Mouse (Mus musculus): ENCODE data around the gene Axl. TPM values are rescaled to one million over a fixed set of nuclear protein-coding genes. Genes with fewer than 3 reads are reported as not detected.

Axl gene
- polyA plus RNA-seq, 1 experiment from 2014 or later = 32.5 TPM

DNA sequence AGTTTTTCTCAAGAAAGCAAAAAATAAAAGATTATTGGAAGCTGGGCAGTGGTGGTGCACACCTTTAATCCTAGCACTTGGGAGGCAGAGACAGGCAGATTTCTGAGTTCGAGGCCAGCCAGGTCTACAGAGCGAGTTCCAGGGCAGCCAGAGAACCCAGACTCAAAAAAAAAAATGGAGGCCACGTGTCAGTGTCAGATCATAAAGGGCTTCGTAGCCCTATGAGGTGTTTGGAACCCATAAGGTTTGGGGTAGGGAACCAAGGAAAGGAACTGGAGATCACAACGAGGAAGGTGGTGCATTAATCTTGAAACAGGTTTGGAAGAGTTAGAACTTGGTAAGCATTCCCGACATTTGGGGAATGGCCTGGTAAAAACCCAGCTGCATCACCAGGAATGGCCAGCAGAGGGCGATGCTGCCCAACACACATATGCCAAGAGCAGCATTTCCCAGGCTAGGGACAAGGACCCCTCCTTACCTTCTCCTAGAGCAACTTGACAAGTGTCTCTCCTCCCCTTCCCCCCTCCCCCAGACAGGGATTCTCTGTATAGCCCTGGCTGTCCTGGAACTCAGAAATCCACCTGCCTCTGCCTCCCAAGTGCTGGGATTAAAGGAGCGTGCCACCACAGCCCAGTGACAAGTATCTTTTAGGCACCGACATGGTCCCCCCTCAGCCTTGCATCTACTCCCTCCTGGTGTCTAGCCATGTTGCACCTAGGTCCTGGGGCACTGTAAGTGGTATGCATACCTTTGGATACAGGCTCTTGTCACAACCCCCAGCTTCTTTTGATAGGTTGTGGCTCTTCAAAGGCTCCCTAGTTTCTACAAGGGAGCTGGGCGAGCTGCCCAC lies 68.5 kb downstream of the Axl start:
- WGBS = 61% methylated on average over 10 of the region's 10 CpGs
- no peak overlapping the region for H3K4me3 ChIP-seq (ENCODE audit: low read depth, low read length)

DNA sequence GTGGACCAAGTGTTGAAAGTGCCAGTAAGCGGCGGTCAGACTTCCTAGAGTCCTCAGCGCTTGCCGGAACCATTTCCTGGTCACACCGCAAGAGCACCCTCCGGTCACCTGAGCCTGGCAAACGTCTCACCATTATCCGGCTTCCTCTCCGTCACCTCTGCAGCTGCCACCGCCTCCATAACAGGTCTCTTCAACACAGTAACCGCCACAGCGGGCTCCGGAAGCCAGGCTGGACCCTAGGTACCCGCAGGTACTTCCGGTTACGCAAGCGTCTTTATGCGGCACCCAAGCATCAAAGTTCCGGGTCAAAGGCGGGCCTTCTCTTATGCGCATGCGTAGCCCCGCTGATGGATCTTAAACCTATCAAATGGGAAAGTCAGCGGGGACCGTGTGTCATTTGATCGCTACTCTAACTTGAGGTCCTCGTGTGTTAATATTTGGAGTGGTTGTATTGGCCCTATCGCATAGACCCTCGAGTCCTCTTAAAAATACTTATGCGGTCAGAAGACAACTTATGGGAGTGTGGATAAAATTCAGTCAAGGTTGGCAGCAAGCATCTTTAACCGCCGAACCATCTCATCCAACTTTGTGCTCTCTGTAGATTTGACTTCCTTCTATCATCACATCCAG lies 69.6 kb downstream of the Axl start, which contains the start of gene Ccdc97:
TSS of gene Ccdc97 (minus strand) at position 301 of the 630 bp plus-strand sequence.
- peak; percentile 91 for DNase-seq (ENCODE audit: low spot score)
- H3K9ac ChIP-seq (ENCODE audit: low read length) = peak within 1 kb of the TSS; percentile 74
- WGBS = 5% methylated on average over 32 of the region's 32 CpGs
- ATAC-seq (ENCODE audit: insufficient number of reproducible peaks, low FRiP score, low TSS enrichment, low read depth) = peak; percentile 79
- H3K27me3 ChIP-seq (ENCODE audit: control insufficient read depth, insufficient read depth, low read length) = no peaks in the 10 kb centered on the region
- H3K9me3 ChIP-seq (ENCODE audit: control insufficient read depth, low read length) = no peaks in the 10 kb centered on the region
- 0 out of 2 replicates have a peak, but pooled peaks cover 3% of the 10 kb centered on the region for H3K4me1 ChIP-seq (ENCODE audit: control insufficient read depth, insufficient read depth, low read length)
- H3K36me3 ChIP-seq (ENCODE audit: control insufficient read depth, insufficient read depth, low read length) = peaks cover 35% of the 10 kb centered on the region
- peak within 1 kb of the TSS; percentile 72 for H3K4me3 ChIP-seq (ENCODE audit: low read depth, low read length)
- H3K27ac ChIP-seq (replicated peaks; ENCODE audit: low read depth, low read length) = 0 out of 2 replicates have a peak within 1 kb of the TSS, but pooled peaks have one; percentile 47
- H3K4me2 ChIP-seq (ENCODE audit: low read depth, severe bottlenecking) = peak within 1 kb of the TSS; percentile 74

More for the DNA sequence above, 68.5 kb downstream of the Axl start:
- DNase-seq (ENCODE audit: low spot score) (peak; percentile 91), ATAC-seq (ENCODE audit: insufficient number of reproducible peaks, low FRiP score, low TSS enrichment, low read depth) (0 out of 2 replicates have a peak, but pooled peaks have one; percentile 31)
- no peaks in the 10 kb centered on the region for H3K27me3 ChIP-seq (ENCODE audit: control insufficient read depth, insufficient read depth, low read length)
- H3K36me3 ChIP-seq (ENCODE audit: control insufficient read depth, insufficient read depth, low read length) = peaks cover 37% of the 10 kb centered on the region
- 0 out of 2 replicates have a peak, but pooled peaks cover 3% of the 10 kb centered on the region for H3K4me1 ChIP-seq (ENCODE audit: control insufficient read depth, insufficient read depth, low read length)
- H3K9me3 ChIP-seq (ENCODE audit: control insufficient read depth, low read length) = no peaks in the 10 kb centered on the region
- no peak overlapping the region for H3K9ac ChIP-seq (ENCODE audit: low read length)
- no peak overlapping the region for H3K27ac ChIP-seq (replicated peaks; ENCODE audit: low read depth, low read length)
- H3K4me2 ChIP-seq (ENCODE audit: low read depth, severe bottlenecking) = no peak overlapping the region

- DNase-seq (ENCODE audit: low spot score) (no peak), ATAC-seq (ENCODE audit: insufficient number of reproducible peaks, low FRiP score, low TSS enrichment, low read depth) (no peak)
- Histone ChIP-seq H3K9me3 (ENCODE audit: control insufficient read depth, low read length) (no peaks in the 10 kb centered on the region), H3K27me3 (ENCODE audit: control insufficient read depth, insufficient read depth, low read length) (no peaks in the 10 kb centered on the region), H3K27ac (replicated peaks; ENCODE audit: low read depth, low read length) (no peak overlapping the region), H3K9ac (ENCODE audit: low read length) (no peak overlapping the region), H3K4me1 (ENCODE audit: control insufficient read depth, insufficient read depth, low read length) (0 out of 2 replicates have a peak, but pooled peaks cover 6% of the 10 kb centered on the region), H3K36me3 (ENCODE audit: control insufficient read depth, insufficient read depth, low read length) (peaks cover 29% of the 10 kb centered on the region), H3K4me3 (ENCODE audit: low read depth, low read length) (no peak overlapping the region), H3K4me2 (ENCODE audit: low read depth, severe bottlenecking) (peak overlapping the region; percentile 74; the same call in 1 of the 2 replicates)
- WGBS = 89% methylated on average over 3 of the region's 3 CpGs
These were observed 71.0 kb downstream of the Axl start for GRCm38 (mm10) chr7:25717478-25717877.

DNA sequence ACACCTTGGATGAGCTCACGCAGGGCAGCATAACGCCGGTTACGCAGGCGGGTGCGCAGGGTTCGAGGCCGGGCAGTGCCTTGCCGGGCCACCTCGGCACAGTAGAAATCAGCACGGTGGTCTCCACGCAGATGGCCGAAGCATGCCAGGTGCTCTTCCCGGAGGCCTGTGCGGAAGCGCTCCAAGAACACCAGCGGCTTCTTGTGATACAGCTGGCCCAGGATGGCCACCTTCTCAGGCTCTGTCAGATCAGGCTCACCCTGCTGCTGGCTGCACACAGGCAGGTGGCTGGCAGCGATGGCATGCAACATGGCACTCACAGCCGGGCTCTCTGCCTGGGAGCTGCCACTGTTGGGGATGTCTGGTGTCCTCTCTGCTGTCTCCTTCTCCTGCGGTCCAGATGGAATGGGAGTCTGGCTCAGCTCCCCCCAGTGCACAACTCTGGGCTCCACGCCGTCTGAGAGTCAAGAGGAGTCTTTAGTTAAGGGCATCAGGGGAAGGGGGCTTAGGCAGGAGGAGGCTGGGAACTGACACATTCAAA lies 72.7 kb downstream of the Axl start:
- H3K27me3 ChIP-seq (ENCODE audit: control insufficient read depth, insufficient read depth, low read length) = no peaks in the 10 kb centered on the region

GRCm38 (mm10) chr7:25714581-25714980 lies 73.9 kb downstream of the Axl start:
- WGBS = 93% methylated on average over 8 of the region's 8 CpGs
- DNase-seq (ENCODE audit: low spot score) (no peak), ATAC-seq (ENCODE audit: insufficient number of reproducible peaks, low FRiP score, low TSS enrichment, low read depth) (no peak)
- Histone ChIP-seq H3K36me3 (ENCODE audit: control insufficient read depth, insufficient read depth, low read length) (peaks cover 21% of the 10 kb centered on the region), H3K9me3 (ENCODE audit: control insufficient read depth, low read length) (no peaks in the 10 kb centered on the region), H3K4me3 (ENCODE audit: low read depth, low read length) (no peak overlapping the region), H3K27ac (replicated peaks; ENCODE audit: low read depth, low read length) (no peak overlapping the region), H3K4me2 (ENCODE audit: low read depth, severe bottlenecking) (no peak overlapping the region), H3K4me1 (ENCODE audit: control insufficient read depth, insufficient read depth, low read length) (peaks cover 32% of the 10 kb centered on the region), H3K27me3 (ENCODE audit: control insufficient read depth, insufficient read depth, low read length) (no peaks in the 10 kb centered on the region), H3K9ac (ENCODE audit: low read length) (no peak overlapping the region)

More for the DNA sequence above, 72.7 kb downstream of the Axl start:
- Histone ChIP-seq H3K4me3 (ENCODE audit: low read depth, low read length) (no peak overlapping the region), H3K27ac (replicated peaks; ENCODE audit: low read depth, low read length) (no peak overlapping the region), H3K4me2 (ENCODE audit: low read depth, severe bottlenecking) (no peak overlapping the region), H3K9me3 (ENCODE audit: control insufficient read depth, low read length) (no peaks in the 10 kb centered on the region), H3K36me3 (ENCODE audit: control insufficient read depth, insufficient read depth, low read length) (peaks cover 24% of the 10 kb centered on the region), H3K4me1 (ENCODE audit: control insufficient read depth, insufficient read depth, low read length) (peaks cover 22% of the 10 kb centered on the region), H3K9ac (ENCODE audit: low read length) (no peak overlapping the region)
- ATAC-seq (ENCODE audit: insufficient number of reproducible peaks, low FRiP score, low TSS enrichment, low read depth) (no peak), DNase-seq (ENCODE audit: low spot score) (no peak)
- WGBS = 95% methylated on average over 22 of the region's 22 CpGs

- H3K4me2 ChIP-seq (ENCODE audit: low read depth, severe bottlenecking) = no peak overlapping the region
- H3K9me3 ChIP-seq (ENCODE audit: control insufficient read depth, low read length) = no peaks in the 10 kb centered on the region
- H3K9ac ChIP-seq (ENCODE audit: low read length) = no peak overlapping the region
- DNase-seq (ENCODE audit: low spot score) = no peak
- ATAC-seq (ENCODE audit: insufficient number of reproducible peaks, low FRiP score, low TSS enrichment, low read depth) = no peak
- H3K27ac ChIP-seq (replicated peaks; ENCODE audit: low read depth, low read length) = no peak overlapping the region
- 84% methylated on average over 9 of the region's 9 CpGs for WGBS
- no peaks in the 10 kb centered on the region for H3K27me3 ChIP-seq (ENCODE audit: control insufficient read depth, insufficient read depth, low read length)
- H3K36me3 ChIP-seq (ENCODE audit: control insufficient read depth, insufficient read depth, low read length) = peaks cover 21% of the 10 kb centered on the region
- H3K4me3 ChIP-seq (ENCODE audit: low read depth, low read length) = no peak overlapping the region
- H3K4me1 ChIP-seq (ENCODE audit: control insufficient read depth, insufficient read depth, low read length) = peaks cover 39% of the 10 kb centered on the region
These were observed 75.7 kb downstream of the Axl start for GRCm38 (mm10) chr7:25712801-25713200.

GRCm38 (mm10) chr7:25711731-25712197 lies 76.7 kb downstream of the Axl start:
- peaks cover 21% of the 10 kb centered on the region for H3K36me3 ChIP-seq (ENCODE audit: control insufficient read depth, insufficient read depth, low read length)
- ATAC-seq (ENCODE audit: insufficient number of reproducible peaks, low FRiP score, low TSS enrichment, low read depth) (peak; percentile 69), DNase-seq (ENCODE audit: low spot score) (peak; percentile 76)
- H3K9me3 ChIP-seq (ENCODE audit: control insufficient read depth, low read length) = no peaks in the 10 kb centered on the region
- peak overlapping the region; percentile 47; the same call in 1 of the 2 replicates for H3K9ac ChIP-seq (ENCODE audit: low read length)
- no peak overlapping the region for H3K4me3 ChIP-seq (ENCODE audit: low read depth, low read length)
- 3% methylated on average over 7 of the region's 7 CpGs for WGBS
- H3K27ac ChIP-seq (replicated peaks; ENCODE audit: low read depth, low read length) = peak overlapping the region; percentile 77
- peaks cover 40% of the 10 kb centered on the region for H3K4me1 ChIP-seq (ENCODE audit: control insufficient read depth, insufficient read depth, low read length)
- H3K27me3 ChIP-seq (ENCODE audit: control insufficient read depth, insufficient read depth, low read length) = no peaks in the 10 kb centered on the region
- H3K4me2 ChIP-seq (ENCODE audit: low read depth, severe bottlenecking) = 0 out of 2 replicates have a peak overlapping the region, but pooled peaks have one; percentile 7

- Histone ChIP-seq H3K9ac (ENCODE audit: low read length) (no peak overlapping the region), H3K4me2 (ENCODE audit: low read depth, severe bottlenecking) (no peak overlapping the region), H3K27me3 (ENCODE audit: control insufficient read depth, insufficient read depth, low read length) (no peaks in the 10 kb centered on the region), H3K27ac (replicated peaks; ENCODE audit: low read depth, low read length) (peak overlapping the region; percentile 77), H3K9me3 (ENCODE audit: control insufficient read depth, low read length) (no peaks in the 10 kb centered on the region), H3K36me3 (ENCODE audit: control insufficient read depth, insufficient read depth, low read length) (peaks cover 20% of the 10 kb centered on the region), H3K4me3 (ENCODE audit: low read depth, low read length) (no peak overlapping the region), H3K4me1 (ENCODE audit: control insufficient read depth, insufficient read depth, low read length) (peaks cover 40% of the 10 kb centered on the region)
- ATAC-seq (ENCODE audit: insufficient number of reproducible peaks, low FRiP score, low TSS enrichment, low read depth) (0 out of 2 replicates have a peak, but pooled peaks have one; percentile 13), DNase-seq (ENCODE audit: low spot score) (no peak)
- WGBS = 51% methylated on average over 5 of the region's 5 CpGs
These were observed 77.3 kb downstream of the Axl start for GRCm38 (mm10) chr7:25711165-25711564.
